Mouse (Mus musculus) kidney, postnatal 10 days (tissue): ENCODE results near the gene Odf2.

ENCODE experiments used
- DNase-seq: peaks from one replicate; pipeline ENCODE4 v3.0.0; 2021; ENCODE audit warnings: mixed read lengths

The Odf2 gene

DNA sequence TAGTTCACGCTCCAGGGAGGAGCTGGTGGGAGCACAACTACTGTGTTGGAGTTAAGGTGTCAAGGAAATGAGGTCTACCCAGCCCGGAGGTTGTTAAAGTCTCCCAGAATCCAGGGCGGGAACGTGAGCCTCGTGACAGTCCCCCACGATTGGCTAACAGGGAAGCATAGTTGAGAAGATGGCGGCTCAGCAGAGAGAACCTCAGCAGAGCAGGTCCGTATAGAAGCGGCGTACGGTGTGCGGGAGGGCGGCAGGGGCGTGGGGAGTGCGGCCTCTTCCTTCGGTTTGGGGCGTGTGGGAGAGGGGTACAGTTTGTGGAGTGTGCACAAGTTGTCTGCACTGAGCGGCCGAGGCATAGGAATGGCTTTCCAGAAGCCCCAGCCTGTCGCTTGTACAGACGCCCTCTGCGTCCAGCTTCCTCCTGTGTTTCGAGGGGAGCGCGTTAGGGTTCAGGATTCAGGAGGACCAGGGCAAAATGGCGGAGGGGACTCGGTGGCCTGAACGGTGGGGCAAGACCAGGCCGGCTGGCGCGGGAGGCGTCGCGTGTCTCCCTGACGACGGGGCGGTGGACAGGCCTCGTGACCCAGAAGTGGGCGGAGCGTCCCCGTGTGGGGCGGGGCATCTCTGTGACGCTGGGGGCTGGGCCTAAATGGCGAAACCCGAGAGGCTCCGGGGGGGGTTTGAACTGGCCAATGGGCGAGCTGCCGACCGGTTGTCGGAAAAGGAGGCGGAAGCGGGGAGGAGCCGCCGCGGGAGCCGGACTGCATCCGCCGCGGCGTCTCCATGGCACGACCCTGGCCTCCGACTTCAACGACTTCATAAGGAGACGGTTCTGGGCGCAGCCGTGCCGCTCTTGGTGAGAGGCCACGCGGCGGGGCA is at the start of gene Odf2:
TSS of gene Odf2 (plus strand) at position 156 of the 879 bp plus-strand sequence.
- peak; percentile 100 for DNase-seq

DNA sequence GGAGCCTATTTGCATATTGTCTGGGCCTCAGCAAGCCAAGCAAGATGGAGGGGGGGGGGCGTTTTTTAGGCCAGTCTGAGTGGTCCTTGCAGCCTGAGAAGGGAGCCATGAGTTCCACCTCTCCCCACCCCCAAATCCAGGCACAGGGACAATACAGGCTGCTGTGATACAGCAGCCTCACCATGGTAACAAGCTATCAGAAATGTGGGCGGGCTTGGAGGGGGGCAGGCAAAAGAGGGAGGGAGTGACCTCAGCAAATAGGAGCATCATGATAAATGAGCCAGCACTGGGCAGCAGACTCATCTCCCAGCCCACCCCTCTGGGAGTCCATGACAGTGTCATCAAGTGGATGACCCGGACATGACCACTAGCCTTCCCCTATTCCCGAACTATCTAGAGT is 49.6 kb upstream of the Odf2 start:
- DNase-seq: no peak

DNA sequence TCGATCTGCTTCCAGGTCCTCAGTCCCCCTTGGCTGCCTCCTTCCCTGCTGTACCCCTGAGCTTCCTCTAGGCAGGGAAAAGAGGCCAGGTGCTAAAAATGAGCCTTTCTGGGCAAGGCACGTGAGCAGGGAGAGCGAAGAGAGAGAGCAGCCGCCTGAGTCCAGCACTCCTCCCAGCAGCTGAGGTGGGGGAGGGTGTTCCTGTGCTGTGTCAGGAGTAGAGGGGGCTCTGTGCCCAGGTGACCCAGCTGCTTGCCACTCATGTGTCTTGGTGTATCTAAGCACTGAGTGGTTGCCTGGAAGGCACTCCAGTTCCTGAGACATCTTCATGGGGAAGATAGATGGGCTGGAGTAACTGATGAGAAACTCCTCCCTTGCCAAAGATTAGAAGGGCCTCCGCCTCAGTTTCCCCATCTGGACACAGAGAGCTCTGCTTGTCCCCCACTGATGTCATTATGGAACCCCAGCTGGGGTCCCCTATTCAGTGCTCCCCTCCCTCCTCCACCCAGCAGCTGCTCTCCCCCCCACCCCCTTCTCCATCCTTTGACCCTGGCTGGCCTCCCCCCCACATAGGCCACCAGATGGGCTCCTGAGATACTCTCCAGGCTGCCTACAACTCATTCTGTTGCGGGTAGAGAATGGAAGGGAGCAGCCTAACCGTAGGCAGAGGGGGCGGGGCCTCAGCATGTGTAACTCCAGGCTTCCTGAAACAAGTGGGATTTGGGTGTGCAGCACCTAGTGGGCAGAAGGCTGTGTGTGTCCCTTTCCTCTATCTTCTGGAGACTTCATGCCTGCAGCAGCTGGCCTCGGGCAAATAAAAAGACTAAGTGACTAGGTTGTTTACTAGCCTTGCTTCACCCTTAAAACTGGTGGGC is 45.6 kb upstream of the Odf2 start:
- no peak for DNase-seq

DNA sequence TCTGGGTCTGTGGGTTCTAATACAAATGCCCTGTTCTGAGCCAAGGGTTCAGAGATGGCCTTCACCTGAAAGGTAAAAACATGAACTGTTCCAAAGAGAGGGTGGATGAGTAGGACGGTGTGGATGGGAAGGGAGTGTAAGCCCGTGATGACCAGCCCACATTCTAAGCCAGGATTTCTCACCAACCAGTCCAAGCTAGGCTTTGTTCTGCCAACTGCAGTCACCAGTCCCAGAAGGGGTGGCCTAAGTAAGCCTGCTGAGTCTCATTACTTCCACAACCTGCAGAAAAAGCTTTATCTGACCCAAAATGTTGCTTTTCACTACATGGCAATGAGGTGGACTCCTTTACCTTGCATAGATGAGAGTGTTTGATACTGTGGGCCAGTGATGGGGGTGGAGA is 44.9 kb upstream of the Odf2 start:
- no peak for DNase-seq

DNA sequence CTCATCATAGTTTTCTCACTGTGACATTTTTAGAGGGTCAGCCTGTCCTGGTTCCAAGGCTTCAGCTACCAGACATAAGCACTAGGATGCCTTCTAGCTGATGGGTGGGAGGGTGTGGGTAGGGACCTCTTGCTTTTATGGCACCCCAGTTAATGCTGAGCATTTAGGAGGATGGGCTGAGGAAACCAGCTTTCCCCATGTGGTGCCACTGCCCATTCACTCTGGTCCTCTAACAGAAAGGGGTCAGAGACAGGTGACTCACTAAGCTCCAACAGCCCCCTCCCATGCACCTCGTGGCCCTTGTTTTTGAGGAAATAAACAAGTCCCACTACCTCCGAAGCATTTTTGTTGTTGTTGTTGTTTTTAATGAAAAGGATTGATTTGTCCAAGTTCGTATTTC is 44.4 kb upstream of the Odf2 start:
- no peak for DNase-seq

DNA sequence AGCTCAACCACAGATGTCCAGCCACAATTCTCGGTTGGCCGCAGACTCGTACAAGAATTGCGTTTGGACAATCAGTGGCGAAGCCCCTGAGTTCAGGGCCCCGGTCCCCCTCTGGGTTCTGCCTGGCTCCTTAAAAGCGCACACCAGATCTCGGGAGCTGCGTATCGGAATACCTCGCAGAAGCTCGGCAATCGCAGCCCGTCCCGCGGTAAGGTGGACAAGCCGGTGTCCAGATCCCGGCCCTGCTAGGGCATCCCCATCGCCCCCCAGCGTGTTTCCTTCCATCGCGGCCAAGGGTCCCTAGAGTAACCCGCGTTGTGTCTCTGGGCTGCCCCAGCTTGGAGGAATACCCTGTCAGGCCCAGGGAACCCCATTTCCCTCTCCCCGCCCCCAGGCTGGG is 43.4 kb upstream of the Odf2 start:
- no peak for DNase-seq

DNA sequence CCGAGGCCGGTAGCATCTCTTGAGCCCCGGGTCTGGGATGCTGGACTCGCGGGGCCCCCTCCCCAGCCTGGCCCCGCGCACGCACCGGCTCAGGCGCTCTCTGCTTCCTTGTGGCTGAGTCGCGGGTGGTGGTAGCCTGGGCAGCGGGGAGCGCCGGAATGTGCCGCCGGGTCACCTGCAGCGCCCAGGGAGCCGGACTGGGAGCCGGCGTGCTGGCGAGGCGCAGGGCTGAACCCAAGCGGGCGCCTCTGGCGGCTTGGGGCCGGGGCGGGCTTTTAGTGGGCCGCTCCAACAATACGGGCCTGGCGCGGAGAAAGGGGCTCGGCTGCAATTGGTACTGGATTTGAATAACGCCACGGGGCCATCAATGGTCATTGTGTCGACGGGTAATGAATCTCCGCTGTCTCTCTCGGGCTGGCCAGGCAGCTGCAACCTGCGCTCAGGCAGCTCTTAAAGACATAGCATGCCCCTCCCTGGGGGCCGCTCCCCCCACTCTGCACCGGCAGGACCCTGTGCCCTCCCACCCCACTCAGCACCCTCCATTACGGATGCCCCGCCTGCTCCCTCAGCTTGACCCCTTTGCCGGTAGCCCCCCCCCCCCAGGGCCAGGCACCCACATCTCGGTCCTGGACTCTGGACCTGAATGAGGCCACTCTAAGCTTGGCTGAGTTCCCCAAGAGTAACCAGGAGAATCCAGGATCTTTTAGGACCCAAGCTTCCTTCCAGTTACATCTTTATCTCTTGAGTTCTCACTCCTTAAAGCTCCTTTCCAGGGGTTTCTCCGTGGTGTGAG is 42.8 kb upstream of the Odf2 start:
- DNase-seq: peak; percentile 31

DNA sequence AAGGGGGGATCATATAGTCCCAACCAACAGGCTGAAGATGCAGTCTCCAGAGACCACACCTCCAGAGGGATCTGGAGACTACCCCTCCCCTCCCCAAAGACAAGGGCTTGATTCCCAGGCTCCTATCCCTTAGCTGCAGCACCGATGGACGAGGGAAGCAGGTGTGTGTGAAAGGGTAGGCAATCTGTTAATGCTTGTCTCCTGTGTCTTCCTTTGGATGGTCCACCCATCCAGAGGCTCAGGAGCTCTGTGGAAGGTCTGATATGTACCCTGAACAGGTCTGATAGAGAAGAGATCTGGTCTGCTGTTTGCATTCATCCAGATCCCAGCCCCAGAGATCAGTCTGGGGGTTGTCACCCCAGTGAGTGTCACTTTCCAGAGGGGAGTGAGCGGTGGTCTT is 42.1 kb upstream of the Odf2 start:
- no peak for DNase-seq

DNA sequence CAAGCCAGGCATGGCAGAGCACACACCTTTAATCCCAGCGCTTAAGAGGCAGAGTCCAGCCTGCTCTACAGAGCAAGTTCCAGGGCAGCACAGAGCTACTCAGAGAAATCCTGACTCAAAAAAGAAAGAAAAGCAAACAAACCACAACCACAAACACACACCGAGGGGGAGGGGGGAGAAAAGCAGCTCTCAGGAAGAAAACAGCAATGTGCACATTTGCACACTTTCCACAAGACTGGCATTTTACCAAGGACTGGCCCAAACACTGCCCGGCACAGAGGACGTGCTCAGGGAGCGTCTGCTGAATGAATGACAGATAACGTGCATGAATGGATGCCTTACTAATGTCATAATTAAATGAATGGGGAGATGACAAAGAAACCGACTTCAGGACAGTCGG is 40.0 kb upstream of the Odf2 start:
- DNase-seq: no peak

DNA sequence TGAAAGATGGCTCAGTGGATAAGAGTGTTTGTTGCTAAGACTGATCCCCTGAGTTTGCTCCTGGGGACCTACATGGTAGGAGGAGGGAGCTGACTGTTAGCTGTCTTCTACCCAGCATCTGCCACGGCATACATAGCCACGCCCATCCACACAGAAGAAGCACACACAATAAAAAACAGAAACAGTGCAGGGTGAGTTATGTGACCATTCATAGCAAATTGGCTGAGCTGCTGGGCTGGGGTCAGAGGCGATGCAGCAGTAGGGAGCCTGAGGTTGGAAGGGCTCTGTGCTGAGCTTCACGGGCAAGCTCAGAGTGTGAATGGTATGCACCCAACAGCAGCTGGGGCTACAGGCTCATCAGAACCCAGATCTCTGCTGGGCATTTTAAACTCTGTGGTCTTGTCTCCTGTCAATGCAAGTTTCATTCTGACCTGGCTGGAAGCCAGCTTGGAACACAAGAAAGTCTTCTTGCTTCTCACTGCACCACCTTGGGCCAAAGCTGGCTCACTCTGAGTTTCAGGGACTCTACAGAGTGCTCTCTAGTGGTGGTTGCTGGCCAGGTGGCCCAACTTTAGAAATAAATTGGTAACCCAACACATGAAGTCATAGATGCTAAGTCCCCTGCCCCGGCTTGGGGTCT is 39.1 kb upstream of the Odf2 start:
- no peak for DNase-seq

DNA sequence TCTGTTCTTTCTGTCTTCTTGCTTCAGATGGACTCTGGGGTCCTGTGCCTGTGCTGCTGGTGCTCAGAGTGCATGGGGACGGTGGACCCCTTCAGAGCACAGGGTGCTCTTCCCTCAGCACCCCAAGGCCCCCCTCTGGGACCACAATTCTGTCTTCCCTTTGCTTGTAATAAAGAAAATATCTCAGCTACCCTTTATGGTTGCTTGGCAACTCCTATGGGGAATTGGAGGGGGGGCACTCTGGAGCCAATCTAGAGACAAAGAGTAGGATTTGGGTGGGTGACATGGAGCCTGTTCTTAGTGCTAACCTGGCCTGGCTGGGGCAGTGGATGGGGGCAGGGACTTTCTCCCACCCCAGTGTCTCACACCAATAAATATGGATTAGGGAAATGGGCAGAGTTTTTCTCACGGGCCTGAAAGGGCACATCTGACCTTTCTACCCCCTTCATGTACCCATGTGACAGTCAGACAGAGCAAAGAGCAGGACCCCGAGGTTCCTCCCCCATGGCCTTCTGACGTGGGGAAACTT is 36.0 kb upstream of the Odf2 start:
- DNase-seq: no peak

DNA sequence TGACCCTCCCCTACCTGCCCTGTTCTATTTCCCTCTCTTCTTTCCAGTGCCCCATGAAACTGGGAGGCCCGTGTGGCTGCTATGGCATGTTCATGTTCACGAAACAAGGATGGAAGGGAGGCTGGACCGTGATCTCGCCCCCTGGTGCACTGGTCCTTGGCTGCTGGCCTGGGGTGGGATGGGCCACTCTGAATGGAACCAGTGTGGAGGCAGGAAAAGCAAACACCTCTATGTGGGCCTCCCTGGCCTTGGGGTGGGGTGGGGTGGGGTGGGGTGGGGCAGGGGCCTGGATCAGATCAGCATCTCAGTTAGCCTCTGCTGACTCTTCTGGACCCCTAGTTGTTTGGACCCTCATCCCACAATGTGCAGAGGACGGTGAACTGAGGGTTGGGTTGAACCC is 35.3 kb upstream of the Odf2 start:
- DNase-seq: no peak

DNA sequence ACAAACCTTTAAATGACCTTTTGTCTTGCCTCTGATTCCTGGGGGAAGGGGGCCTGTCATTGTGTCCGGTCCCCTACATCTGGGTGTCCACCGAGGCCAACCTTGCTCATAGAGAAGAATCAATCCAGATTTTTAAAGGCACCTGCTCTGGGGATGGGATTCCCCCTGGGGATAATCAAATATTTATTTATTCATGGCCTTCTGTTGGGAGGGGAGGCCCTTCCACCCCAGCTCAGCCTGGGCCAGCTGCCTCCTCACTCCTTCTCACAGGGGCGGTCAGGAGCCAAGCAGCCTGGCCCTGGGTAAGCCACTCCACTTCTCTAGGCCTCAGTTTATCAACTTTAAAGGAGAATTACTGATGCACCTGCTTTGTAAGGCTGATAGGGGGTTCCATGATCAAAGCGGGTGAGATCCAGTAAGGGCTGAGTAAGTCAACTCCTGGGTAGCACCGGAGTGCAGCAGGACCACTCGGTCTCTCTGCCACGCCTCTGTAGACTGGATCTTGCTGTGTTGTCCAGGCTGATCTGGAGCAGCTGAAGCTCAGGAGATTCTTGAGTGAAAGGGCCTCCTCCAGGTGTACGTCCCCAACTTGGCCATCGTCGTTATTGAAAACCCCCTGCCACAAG is 33.3 kb upstream of the Odf2 start:
- no peak for DNase-seq

DNA sequence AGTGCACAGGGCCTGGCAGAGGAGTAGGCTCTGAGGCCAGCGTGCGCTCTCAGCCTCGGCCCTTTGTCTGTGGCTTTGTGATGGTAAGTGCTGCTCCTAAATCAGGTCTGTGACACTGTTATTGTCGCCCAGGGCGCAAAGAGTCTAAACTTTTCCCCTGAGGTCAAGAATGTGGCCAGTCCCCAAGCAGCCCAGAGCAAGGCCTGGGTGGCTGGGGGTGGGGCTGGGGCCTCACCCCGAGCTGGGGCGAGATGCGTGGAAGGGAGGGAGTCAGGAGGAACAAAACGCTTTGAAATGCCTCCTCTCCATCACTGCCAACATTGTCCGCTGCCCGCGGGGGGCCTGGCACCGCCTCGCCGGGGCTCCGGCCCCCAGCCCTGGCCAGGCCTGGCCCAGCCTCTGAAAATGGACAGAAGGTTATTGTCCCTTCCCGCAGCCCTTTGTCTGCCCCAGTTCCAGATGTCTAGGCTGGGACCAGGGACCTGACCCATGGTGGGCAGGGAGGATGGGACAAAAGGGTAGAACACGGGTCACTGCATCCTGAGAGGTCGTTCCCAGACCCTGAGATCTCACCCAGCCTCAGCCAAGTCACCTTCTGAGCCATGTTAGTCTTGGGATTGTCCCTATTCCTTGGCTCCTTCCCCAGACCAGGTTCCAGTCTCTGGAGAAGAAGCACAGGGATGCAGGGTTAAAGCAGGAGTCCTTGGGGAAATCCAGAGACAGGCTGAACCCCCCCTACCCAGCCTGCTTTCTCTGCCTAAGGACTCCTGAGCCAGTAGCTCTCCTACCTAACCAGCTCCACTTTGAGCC is 32.4 kb upstream of the Odf2 start:
- no peak for DNase-seq

DNA sequence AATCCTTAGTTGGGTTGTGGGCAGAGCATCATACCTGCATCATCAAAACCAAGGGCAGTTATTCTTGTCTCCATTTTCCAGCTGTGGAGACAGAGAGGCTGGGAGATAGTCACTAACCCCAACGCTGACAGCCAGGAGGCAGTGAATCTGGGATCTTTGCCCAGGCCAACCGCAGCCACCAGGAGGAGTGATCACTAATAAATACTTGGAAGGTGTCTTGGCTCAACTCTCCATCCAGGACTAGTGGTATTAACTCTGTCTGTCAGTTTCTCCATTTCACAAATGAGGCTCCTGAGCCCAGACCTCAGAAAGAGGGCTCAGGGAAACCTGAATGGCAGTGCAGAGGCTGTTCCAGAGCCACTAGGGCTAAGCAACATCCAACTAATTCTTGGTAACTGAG is 31.7 kb upstream of the Odf2 start:
- DNase-seq: no peak

DNA sequence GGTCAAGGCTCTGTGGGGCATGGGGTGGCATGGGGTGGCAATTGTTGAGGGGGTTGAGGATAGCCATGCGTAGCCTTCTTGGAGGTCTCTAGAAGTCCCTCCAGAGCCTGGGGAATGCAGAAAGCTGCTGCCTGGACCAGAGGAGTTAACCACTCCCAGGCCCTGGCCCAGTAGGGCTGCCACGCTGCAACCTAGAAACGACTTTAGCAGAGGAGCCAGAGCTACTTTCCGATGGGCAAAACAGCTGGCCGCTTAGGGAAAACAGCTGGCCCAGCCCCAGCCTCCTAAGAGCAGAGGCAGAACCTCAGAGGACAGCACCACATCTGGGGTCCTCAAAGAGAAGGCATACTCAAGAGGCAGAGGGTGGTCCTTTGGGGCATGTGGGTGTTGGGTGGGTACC is 31.1 kb upstream of the Odf2 start:
- no peak for DNase-seq

DNA sequence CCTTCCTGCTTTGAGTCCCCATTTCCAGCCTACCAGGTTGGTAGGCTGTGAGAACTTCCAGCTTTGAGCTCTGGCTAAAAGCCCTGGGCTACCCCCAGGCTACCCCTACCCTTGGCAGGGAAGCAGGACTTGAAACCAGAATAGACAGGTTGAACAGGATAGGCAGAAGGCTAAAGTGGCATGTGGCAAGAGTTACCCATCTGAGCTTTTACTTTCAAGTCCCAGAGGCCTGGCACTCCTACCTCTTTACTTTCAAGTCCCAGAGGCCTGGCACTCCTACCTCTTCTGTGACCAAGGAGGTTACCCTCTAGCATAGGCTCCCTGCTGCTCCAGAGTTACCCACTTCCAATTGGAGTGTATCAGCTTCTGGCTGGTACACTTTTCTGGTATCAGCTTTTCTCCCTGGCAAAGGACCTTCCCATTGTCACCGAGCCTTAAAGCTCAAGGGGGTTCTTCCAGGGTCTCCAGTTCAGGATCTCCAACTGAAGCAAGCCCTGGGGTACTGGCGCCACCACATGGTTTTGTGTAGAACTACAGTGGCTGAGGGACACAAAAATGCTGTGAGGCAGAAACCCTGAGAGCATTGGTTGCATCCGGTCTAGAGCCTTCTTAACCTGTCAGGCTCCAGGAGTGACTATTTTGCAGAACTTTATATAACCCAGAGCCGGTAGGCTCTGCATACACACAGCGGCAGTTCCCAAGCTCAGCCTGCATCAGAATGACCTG is 30.1 kb upstream of the Odf2 start:
- peak; percentile 58 for DNase-seq

DNA sequence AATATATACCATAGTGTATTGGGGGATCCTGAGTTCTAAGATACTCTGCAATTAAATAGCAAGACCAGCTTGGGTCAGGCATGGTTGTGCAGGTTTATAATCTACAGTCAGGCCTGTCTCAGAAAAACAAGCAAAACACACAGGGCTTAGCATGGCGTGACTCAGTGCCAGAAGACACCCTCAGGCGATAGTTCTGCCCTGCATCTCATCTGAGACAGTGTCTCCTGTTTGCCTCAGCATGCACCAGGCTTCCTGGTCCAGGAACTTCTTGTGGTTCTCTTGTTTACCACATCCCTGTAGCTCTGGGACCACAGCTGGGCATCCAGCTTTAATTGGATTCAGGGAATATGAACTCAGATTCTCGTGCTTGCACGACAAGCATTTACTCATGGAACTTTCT is 23.9 kb upstream of the Odf2 start:
- DNase-seq: no peak

DNA sequence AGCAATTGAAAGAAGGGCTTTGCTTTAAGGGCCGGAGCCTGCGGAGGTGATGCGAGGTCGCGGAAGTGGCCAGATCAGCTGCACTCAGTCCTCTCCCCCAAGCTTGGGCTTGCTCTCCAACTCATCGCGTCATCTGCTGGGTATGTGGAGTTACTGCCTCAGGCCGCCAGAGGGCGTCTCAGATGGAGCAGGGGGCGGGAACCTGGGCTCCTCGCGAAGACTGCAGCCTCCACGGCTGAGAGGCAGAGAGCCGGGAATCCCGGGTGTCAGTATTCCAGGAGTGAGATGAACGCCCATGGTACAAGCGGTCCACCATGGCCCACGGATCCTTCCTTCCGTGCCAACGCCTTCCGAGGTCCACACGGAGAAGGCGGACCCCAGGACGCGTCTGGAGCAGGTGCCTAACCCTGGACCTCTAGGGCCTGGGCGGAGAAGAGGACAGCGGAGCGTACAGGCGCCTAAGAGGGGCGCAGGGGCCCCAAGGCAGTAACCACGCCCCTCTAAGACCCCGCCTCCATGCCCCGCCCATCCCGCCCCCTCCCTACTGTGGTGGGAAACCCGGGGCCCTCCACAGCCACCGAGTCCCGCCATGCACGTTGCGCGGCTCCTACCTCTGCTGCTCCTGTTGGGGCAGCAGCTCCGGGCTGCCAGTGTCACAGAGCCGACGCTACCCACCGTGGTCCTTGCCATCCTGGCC is 19.9 kb upstream of the Odf2 start, which contains the start of gene Cercam:
TSS of gene Cercam (plus strand) at position 216 of the 697 bp plus-strand sequence.
- DNase-seq: peak; percentile 89
